Mouse (Mus musculus): ENCODE data around the gene Fdxr.

- TF ChIP-seq POLR2A (IDR thresholded peaks at IDR 0.05; ENCODE audit: low read depth, low read length): no peak
- no peak for TF ChIP-seq CTCF (IDR thresholded peaks at IDR 0.05; ENCODE audit: extremely low read depth, insufficient read length, insufficient replicate concordance, low read depth, low read length)
These were observed 3.9 kb downstream of the Fdxr start for GRCm38 (mm10) chr11:115272894-115273498.

Measured in small intestine, adult 2 months (tissue).